Mouse (Mus musculus): ENCODE results near the gene Ddt. TPM values are rescaled to one million over a fixed set of nuclear protein-coding genes. Genes with fewer than 3 reads are reported as not detected.

Ddt gene
- polyA plus RNA-seq, 1 experiment = 42.1 TPM

DNA sequence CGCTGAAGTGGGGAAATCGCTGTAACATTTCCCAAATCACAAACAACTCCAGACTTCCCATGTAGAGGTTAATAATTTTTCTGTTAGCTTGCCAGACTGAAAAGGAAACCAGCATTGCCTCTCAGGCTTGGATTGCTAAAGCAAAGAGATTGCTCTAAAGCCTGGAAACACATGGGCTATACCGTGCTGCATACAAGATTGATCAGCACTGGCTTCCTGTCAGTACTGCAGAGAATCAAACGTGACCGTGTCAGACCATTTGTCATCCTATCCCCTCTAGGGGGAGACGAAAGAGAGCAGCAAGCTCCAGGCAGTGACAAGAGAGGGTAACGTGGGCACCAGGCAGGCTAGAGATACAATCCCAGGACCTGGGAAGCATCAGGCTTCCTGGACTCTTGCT is 17.6 kb upstream of the Ddt start:
- no peak for TF ChIP-seq CTCF (IDR thresholded peaks at IDR 0.05; ENCODE audit: borderline replicate concordance, insufficient read depth, low read length)
- TF ChIP-seq POLR2A (IDR thresholded peaks at IDR 0.05; ENCODE audit: low read depth, low read length) = no peak
- H3K4me3 ChIP-seq (ENCODE audit: insufficient read depth, low read length) = no peak overlapping the region
- peaks cover 8% of the 10 kb centered on the region for H3K4me1 ChIP-seq (ENCODE audit: control insufficient read depth, insufficient read depth, low read length)
- H3K27ac ChIP-seq (ENCODE audit: insufficient read depth, low read length) = no peak overlapping the region

DNA sequence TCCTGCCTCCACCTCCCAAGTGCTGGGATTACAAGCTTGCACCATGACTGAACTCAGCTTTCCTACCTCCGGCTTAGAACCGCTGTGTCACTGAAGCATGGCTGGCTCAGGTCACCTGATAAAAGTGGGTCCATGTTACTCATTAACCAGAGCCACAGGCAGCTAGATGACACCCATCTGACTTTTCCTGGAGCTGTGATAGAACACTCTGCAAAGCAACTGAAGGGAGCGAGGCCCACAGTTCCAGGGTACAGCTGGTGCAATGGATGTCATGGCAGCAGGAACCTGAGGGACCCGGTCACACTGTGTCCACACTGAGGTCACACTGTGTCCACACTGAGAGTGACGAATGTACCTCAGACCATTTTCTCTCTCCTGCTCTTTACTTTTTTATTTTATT is 16.6 kb upstream of the Ddt start:
- Histone ChIP-seq H3K27ac (ENCODE audit: insufficient read depth, low read length) (no peak overlapping the region), H3K4me3 (ENCODE audit: insufficient read depth, low read length) (no peak overlapping the region), H3K4me1 (ENCODE audit: control insufficient read depth, insufficient read depth, low read length) (peaks cover 2% of the 10 kb centered on the region)
- no peak for TF ChIP-seq POLR2A (IDR thresholded peaks at IDR 0.05; ENCODE audit: low read depth, low read length)
- no peak for TF ChIP-seq CTCF (IDR thresholded peaks at IDR 0.05; ENCODE audit: borderline replicate concordance, insufficient read depth, low read length)

DNA sequence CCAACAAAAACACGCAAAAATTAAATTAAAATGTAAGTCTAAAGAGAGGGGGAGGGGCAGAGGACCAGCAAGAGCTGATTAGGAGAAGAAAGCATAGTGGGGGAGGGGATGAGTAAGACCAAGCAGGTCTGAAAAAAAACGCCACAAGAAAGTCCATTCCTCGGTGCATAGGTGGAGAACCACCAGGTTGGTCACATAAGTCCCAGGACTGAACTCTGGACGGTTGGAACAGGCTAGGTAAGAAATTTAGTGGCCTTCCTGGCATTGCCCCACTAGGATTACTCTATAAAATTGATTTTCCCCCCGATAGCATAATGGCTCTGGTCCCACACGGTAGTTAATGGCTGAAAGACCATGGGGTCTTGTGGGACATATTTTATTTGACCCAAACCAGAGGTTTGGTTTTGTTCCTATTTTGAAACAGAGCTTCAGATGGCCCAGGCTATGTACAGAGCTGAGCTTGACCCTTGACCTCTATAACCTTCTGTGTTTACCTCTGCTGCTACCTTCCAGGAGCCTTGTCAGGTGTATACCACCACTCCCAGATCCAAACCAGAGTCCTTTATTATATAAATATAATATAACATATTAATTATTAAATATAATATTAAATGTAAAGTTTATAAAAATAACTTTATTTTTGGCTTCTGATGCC is 16.0 kb upstream of the Ddt start:
- no peak for TF ChIP-seq CTCF (IDR thresholded peaks at IDR 0.05; ENCODE audit: borderline replicate concordance, insufficient read depth, low read length)
- no peak for TF ChIP-seq POLR2A (IDR thresholded peaks at IDR 0.05; ENCODE audit: low read depth, low read length)
- H3K4me3 ChIP-seq (ENCODE audit: insufficient read depth, low read length) = no peak overlapping the region
- no peaks in the 10 kb centered on the region for H3K4me1 ChIP-seq (ENCODE audit: control insufficient read depth, insufficient read depth, low read length)
- H3K27ac ChIP-seq (ENCODE audit: insufficient read depth, low read length) = no peak overlapping the region

DNA sequence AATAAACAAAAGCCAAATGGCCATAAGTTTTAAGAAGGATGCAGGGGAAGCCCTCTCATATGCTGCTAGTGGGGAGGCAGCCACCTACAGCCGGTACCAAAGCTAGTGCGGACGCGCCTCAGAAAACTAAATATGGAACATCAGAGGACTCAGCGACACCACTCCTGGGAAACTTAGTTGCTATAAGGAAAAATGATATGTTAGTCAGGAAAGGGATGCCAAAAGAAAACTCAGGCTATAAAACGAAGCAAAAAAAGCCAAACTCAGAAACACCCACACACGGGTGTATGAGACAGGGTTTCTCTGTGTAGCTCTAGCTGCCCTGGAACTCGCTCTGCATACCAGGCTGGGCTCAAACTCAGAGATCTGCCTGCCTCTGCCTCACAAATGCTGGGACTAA is 15.1 kb upstream of the Ddt start:
- Histone ChIP-seq H3K27ac (ENCODE audit: insufficient read depth, low read length) (no peak overlapping the region), H3K4me1 (ENCODE audit: control insufficient read depth, insufficient read depth, low read length) (no peaks in the 10 kb centered on the region), H3K4me3 (ENCODE audit: insufficient read depth, low read length) (no peak overlapping the region)
- no peak for TF ChIP-seq POLR2A (IDR thresholded peaks at IDR 0.05; ENCODE audit: low read depth, low read length)
- no peak for TF ChIP-seq CTCF (IDR thresholded peaks at IDR 0.05; ENCODE audit: borderline replicate concordance, insufficient read depth, low read length)

DNA sequence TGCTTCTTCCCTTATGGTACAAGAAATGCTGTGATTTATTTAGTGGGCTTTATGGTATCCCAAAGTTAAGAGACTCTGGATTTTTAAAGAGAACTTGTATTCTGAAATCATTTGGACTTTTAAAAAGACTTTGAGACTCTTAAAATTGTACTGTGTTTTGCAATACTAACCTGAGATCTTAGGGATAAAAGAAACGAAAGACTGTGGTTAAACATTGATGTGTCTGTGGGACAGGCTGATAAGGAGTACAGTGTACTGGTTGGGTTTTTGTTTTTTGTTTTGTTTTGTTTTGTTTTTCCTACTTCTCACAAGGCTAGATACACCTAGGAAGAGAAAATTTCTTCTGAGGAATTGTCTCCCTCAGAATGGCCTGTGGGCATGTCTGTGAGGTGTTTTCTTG is 12.2 kb upstream of the Ddt start:
- H3K27ac ChIP-seq (ENCODE audit: insufficient read depth, low read length) = no peak overlapping the region
- no peak for TF ChIP-seq POLR2A (IDR thresholded peaks at IDR 0.05; ENCODE audit: low read depth, low read length)
- TF ChIP-seq CTCF (IDR thresholded peaks at IDR 0.05; ENCODE audit: borderline replicate concordance, insufficient read depth, low read length) = no peak
- H3K4me1 ChIP-seq (ENCODE audit: control insufficient read depth, insufficient read depth, low read length) = no peaks in the 10 kb centered on the region
- H3K4me3 ChIP-seq (ENCODE audit: insufficient read depth, low read length) = no peak overlapping the region

DNA sequence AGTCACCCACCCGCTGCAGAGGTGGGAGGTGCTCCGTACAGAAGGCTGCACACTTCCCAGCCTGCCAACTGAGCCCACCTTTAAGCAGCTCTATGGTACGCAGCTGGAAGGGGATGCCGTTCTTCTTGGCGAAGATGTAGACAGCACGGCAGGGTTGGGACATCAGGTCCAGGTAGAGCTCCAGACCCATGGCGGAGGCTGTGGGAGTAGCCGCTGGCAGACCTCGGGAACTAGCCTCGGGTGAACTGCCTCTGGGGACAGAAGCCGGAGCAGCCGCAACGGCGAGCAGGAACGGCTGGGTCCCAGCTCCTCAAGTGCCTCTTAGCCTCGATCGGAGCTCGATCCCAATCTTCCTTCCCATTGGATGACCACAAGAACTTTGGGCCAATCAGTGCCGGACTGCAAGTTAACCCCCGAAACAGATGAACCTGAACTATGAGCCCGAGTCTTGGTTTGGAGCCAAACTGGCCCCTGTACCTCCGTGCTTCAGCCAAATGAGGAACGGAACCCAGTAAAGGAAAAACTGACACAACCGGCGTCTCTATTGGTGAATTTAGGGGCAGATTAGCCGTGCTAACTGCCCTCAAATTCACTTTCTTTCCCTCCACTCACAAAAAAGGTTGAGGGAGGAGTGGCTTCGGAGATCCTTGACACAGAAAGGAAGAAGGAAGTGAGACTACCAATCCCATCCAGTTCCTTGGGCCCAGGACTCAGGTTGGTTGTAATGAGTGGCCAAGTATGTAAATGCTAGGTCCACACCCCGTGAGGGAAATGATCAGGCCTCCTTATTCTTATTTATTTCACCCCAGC is 7.8 kb upstream of the Ddt start, which contains the start of the genes Gm20441 and Gstt3:
Gm20441 (minus strand) TSS at position 186 of the 810 bp plus-strand sequence.
Gstt3 (minus strand) TSS at position 646 of the 810 bp plus-strand sequence.
- H3K4me3 ChIP-seq (ENCODE audit: insufficient read depth, low read length) = peak within 1 kb of the TSS; percentile 64
- TF ChIP-seq CTCF (IDR thresholded peaks at IDR 0.05; ENCODE audit: borderline replicate concordance, insufficient read depth, low read length) = no peak
- TF ChIP-seq POLR2A (IDR thresholded peaks at IDR 0.05; ENCODE audit: low read depth, low read length) = peak; percentile 78
- H3K4me1 ChIP-seq (ENCODE audit: control insufficient read depth, insufficient read depth, low read length) = no peaks in the 10 kb centered on the region; the same call in 1 of the 2 replicates
- H3K27ac ChIP-seq (ENCODE audit: insufficient read depth, low read length) = peak within 1 kb of the TSS; percentile 38; the same call in 1 of the 2 replicates

DNA sequence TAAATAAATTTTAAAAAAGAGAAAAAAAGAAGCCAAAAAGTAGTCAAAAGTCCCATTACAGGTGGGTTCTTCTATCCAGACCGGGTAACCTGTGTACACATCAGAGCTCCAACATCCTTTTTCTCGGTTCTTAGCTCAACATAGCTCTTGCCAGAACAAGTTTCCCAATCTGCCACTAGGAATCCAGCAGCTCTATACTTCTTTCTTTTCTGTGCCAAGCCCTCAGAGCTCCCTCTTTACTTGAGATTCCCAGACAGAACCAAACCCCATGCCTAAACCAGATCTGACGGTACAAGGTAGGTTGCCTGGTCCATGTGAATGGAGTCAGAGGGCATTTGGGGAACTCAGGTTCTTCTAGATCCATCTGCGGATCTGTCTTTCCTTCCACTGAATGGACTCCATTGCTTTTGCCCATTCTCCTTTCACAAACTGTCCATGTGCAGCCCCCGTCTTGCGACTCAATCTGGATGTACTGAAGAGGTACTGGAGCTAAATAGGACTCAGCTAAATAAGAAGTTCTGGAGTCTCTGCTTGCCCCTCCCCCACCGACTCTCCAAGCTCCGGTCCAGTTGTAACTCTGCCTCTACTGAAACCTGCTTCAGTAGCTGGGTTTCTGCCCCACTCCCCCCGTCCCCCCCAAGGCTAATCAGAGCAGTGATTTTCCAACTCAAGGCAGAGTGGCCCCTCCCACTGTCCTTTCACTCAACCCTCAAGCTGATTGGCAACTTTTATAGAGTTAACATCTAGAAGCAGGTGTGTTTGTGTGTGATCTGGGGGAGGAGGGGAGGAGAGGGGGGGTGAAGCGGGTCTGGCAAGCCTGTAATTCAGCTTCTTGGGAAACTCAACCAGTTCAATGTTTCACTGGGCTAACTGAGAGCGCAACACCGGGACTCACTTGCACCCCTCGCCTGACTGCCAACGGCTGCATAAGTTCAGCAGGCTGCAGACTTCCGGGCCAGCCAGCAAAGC is 6.3 kb upstream of the Ddt start:
- Histone ChIP-seq H3K27ac (ENCODE audit: insufficient read depth, low read length) (no peak overlapping the region), H3K4me1 (ENCODE audit: control insufficient read depth, insufficient read depth, low read length) (no peaks in the 10 kb centered on the region; the same call in 1 of the 2 replicates), H3K4me3 (ENCODE audit: insufficient read depth, low read length) (no peak overlapping the region)
- TF ChIP-seq POLR2A (IDR thresholded peaks at IDR 0.05; ENCODE audit: low read depth, low read length) = no peak
- no peak for TF ChIP-seq CTCF (IDR thresholded peaks at IDR 0.05; ENCODE audit: borderline replicate concordance, insufficient read depth, low read length)

DNA sequence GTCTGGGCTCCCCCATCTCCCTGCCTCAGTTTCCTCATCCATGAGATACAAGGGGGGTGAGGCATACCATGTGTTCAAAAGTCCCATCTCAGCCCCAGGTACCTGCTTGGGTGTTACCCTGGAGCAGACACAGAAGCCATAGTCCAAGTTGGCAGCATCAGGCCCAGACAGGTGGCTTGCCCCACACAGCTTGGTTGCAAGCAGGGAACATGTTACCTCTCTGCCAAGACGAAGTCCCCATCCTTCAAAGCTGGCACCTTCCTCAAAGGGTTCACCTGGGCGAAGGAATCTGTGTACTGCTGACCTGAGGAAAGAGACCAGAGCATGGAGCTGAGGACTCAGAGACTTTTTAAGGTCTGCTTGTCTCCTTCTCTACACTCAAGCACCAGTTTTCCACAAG is 4.7 kb upstream of the Ddt start:
- H3K27ac ChIP-seq (ENCODE audit: insufficient read depth, low read length) = no peak overlapping the region
- H3K4me1 ChIP-seq (ENCODE audit: control insufficient read depth, insufficient read depth, low read length) = no peaks in the 10 kb centered on the region; the same call in 1 of the 2 replicates
- H3K4me3 ChIP-seq (ENCODE audit: insufficient read depth, low read length) = no peak overlapping the region
- TF ChIP-seq CTCF (IDR thresholded peaks at IDR 0.05; ENCODE audit: borderline replicate concordance, insufficient read depth, low read length) (no peak), POLR2A (IDR thresholded peaks at IDR 0.05; ENCODE audit: low read depth, low read length) (no peak)

DNA sequence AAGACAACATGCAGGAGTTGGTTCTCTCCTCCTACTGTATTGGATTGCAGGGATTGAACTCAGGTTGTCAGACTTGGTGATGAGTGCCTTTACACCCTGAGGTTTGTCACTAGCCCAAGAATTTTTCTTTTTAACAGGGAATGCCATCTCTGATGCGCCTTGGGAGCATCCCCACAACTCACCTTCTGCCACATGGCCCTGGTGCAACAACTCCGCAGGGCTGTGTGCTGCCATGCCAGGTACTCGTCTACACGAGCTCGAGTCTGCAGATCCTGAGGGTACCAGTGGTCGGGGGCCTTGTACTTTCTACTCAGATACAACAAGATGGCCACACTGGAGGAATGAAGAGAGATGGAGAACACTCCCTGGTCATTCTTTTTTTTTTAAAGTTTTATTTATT is 3.3 kb upstream of the Ddt start:
- Histone ChIP-seq H3K4me3 (ENCODE audit: insufficient read depth, low read length) (no peak overlapping the region), H3K4me1 (ENCODE audit: control insufficient read depth, insufficient read depth, low read length) (no peaks in the 10 kb centered on the region; the same call in 1 of the 2 replicates), H3K27ac (ENCODE audit: insufficient read depth, low read length) (no peak overlapping the region)
- TF ChIP-seq POLR2A (IDR thresholded peaks at IDR 0.05; ENCODE audit: low read depth, low read length) (no peak), CTCF (IDR thresholded peaks at IDR 0.05; ENCODE audit: borderline replicate concordance, insufficient read depth, low read length) (no peak)
